Mouse (Mus musculus): ENCODE measurements around the gene Dok1.

Gene Dok1

GRCm38 (mm10) chr6:83014482-83015466 is 18.5 kb downstream of the Dok1 start:
- no peak for DNase-seq (ENCODE audit: low spot score)

GRCm38 (mm10) chr6:83013444-83013843 is 19.8 kb downstream of the Dok1 start:
- DNase-seq (ENCODE audit: low spot score): no peak

GRCm38 (mm10) chr6:83011756-83012155 is 21.5 kb downstream of the Dok1 start:
- no peak for DNase-seq (ENCODE audit: low spot score)

GRCm38 (mm10) chr6:83011255-83011654 is 22.0 kb downstream of the Dok1 start:
- no peak for DNase-seq (ENCODE audit: low spot score)

- no peak for DNase-seq (ENCODE audit: low spot score)
Measured at GRCm38 (mm10) chr6:83010010-83010409, 23.3 kb downstream of the Dok1 start.

- DNase-seq (ENCODE audit: low spot score): no peak
Measured at GRCm38 (mm10) chr6:83008659-83009058, 24.6 kb downstream of the Dok1 start.

- no peak for DNase-seq (ENCODE audit: low spot score)
Measured at GRCm38 (mm10) chr6:83006114-83006513, 27.2 kb downstream of the Dok1 start.

- no peak for DNase-seq (ENCODE audit: low spot score)
Measured at GRCm38 (mm10) chr6:83005444-83006011, 27.7 kb downstream of the Dok1 start.

GRCm38 (mm10) chr6:83004872-83005271 is 28.4 kb downstream of the Dok1 start:
- DNase-seq (ENCODE audit: low spot score): no peak

- no peak for DNase-seq (ENCODE audit: low spot score)
Measured at GRCm38 (mm10) chr6:83004309-83004708, 29.0 kb downstream of the Dok1 start.

GRCm38 (mm10) chr6:83003850-83004249 is 29.4 kb downstream of the Dok1 start:
- DNase-seq (ENCODE audit: low spot score): no peak

- no peak for DNase-seq (ENCODE audit: low spot score)
Measured at GRCm38 (mm10) chr6:83003082-83003481, 30.2 kb downstream of the Dok1 start.

GRCm38 (mm10) chr6:82999986-83000385 is 33.3 kb downstream of the Dok1 start:
- peak; percentile 63 for DNase-seq (ENCODE audit: low spot score)

GRCm38 (mm10) chr6:82998326-82998725 is 34.9 kb downstream of the Dok1 start:
- no peak for DNase-seq (ENCODE audit: low spot score)

GRCm38 (mm10) chr6:82997511-82998102 is 35.7 kb downstream of the Dok1 start:
- DNase-seq (ENCODE audit: low spot score): no peak

GRCm38 (mm10) chr6:82996740-82997315 is 36.4 kb downstream of the Dok1 start:
- DNase-seq (ENCODE audit: low spot score): peak; percentile 89

GRCm38 (mm10) chr6:82994372-82994771 is 38.9 kb downstream of the Dok1 start:
- no peak for DNase-seq (ENCODE audit: low spot score)

- no peak for DNase-seq (ENCODE audit: low spot score)
Measured at GRCm38 (mm10) chr6:82993696-82994095, 39.6 kb downstream of the Dok1 start.

GRCm38 (mm10) chr6:82987411-82987971 is 45.8 kb downstream of the Dok1 start:
- DNase-seq (ENCODE audit: low spot score): no peak
